Mouse (Mus musculus): ENCODE measurements around the gene Dhx35.
A peak's percentile ranks its signal among the peaks of the same experiment; 100 is the strongest.

The Dhx35 gene

GRCm38 (mm10) chr2:158803575-158803974, 9.0 kb downstream of the Dhx35 start:
- DNase-seq (ENCODE audit: low read depth): no peak

GRCm38 (mm10) chr2:158815686-158816085, 21.1 kb downstream of the Dhx35 start:
- DNase-seq (ENCODE audit: low read depth): no peak

- no peak for DNase-seq (ENCODE audit: low read depth)
These were observed 21.6 kb downstream of the Dhx35 start for GRCm38 (mm10) chr2:158816239-158816638.

DNA sequence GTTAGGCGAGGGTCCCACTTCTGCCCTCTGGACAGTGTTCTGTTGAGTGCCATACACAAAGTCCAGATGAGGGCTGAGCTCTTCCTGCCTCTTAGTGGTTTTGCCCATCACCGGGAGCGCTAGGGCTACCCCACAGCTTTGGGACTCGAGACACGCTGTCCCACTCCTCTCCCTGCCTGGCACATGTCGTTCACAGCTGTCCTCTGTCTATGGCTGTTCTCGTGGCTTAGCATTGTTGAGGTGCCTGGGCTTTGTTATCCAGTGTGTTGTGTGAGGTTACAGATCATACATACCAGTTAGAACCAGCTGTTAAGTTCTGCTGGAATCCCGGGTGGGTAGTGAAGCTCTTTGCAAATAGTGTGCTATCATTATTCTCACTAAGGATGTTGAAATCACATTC, 23.1 kb downstream of the Dhx35 start:
- DNase-seq (ENCODE audit: low read depth): no peak

DNA sequence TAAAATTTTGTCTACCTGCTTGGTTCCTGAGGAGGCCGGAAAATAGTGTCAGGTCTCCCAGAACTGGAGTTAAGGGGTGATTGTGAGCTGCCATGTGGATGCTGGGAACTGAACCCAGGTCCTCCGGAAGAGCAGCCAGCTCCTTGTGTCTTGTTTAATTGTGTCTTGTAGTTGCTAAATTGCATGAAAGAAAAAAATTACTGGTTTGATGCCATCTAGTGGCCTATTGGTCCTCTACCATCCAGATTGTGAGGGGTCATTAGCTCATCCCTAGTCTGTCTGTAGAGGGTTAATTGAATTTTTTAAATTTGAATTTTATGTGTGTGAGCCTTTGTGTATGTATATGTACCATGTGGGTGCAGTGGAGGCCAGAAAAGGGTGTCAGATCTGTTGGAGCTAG, 33.5 kb downstream of the Dhx35 start:
- no peak for DNase-seq (ENCODE audit: low read depth)

DNA sequence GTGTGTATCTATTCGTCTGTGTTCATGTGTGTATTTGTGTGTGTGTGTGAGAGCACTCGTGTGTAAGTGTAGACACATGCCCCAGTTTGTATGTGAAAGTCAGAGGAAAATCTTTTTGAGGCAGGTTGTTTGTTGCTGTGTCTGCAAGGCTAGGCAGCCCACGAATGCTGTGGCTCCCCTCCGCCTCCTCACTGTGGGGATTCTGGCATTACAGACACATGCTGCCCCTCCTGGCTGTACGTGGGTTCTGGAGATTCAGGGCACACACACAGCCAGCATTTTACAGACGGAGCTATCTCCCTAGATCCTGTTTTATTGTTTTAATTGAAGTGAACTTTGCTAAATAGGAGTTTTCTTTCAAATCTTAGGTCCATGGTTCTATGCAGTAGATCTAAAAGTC, 35.1 kb downstream of the Dhx35 start:
- DNase-seq (ENCODE audit: low read depth): no peak

DNA sequence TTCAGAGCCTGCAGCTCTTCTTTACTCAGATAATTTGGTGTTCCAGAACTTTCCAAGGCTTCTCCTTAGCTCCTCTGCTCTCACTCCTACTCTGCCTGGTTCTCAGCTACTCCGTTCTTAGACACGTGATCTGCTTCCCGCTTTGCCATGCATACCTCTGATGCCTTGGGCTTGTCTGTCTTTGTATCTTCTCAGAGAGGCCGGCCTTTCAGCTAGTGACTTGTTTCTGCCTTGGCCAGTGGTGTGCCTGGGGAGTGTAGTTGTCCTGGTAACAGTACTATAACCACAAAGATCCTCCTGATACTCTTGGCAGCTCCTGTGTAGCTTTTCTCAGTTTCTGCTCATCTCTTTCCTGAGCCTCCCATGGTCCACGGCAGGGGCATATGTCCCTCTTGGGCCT, 38.6 kb downstream of the Dhx35 start:
- DNase-seq (ENCODE audit: low read depth): no peak

DNA sequence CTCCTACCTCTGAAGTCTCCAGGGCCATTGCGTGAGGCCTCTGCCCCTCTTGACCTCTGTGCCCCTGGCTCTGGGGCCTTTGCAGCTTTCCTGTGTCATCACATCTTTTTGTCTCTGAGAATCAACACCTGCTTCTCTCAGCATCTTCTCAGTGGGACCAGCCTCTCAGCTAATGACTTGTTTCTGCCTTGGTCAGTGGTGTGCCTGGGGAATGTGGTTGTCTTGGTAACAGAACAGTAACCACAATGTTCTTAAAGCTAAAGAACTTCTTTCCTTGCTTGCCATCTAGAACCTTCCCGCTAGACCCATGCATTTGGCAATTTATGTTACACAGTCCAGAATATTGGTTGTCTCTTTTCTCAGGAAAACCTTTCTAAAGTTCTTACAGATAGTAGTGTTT, 39.0 kb downstream of the Dhx35 start:
- no peak for DNase-seq (ENCODE audit: low read depth)

- no peak for DNase-seq (ENCODE audit: low read depth)
These were observed 48.7 kb downstream of the Dhx35 start for GRCm38 (mm10) chr2:158843287-158843686.

- no peak for DNase-seq (ENCODE audit: low read depth)
These were observed 50.4 kb downstream of the Dhx35 start for GRCm38 (mm10) chr2:158845031-158845430.

- DNase-seq (ENCODE audit: low read depth): no peak
These were observed 51.6 kb downstream of the Dhx35 start for GRCm38 (mm10) chr2:158846208-158846607.

DNA sequence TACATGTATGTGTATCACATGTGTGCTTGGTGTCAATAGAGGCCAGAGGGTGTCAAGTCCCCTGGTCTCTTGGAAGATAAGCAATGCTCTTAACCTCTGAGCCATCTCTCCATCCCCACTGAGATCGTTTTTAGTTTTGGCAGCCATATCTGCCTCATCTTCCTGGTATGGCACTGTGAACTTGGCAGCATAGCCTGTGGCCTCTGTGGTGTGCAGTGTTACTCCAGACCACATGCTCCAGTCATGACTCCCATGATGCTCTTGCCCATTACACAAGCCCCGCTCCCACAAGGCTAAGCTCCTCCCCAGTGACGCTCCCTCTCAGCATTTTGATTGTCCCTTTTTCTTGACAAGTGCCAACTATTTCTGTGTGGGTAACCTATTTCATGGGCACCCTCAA, 53.4 kb downstream of the Dhx35 start:
- DNase-seq (ENCODE audit: low read depth): no peak

GRCm38 (mm10) chr2:158849416-158849815, 54.8 kb downstream of the Dhx35 start:
- DNase-seq (ENCODE audit: low read depth): no peak

GRCm38 (mm10) chr2:158852579-158852978, 58.0 kb downstream of the Dhx35 start:
- peak; percentile 49 for DNase-seq (ENCODE audit: low read depth)

- no peak for DNase-seq (ENCODE audit: low read depth)
These were observed 62.4 kb downstream of the Dhx35 start for GRCm38 (mm10) chr2:158856896-158857499.

- no peak for DNase-seq (ENCODE audit: low read depth)
These were observed 63.0 kb downstream of the Dhx35 start for GRCm38 (mm10) chr2:158857579-158857978.

DNA sequence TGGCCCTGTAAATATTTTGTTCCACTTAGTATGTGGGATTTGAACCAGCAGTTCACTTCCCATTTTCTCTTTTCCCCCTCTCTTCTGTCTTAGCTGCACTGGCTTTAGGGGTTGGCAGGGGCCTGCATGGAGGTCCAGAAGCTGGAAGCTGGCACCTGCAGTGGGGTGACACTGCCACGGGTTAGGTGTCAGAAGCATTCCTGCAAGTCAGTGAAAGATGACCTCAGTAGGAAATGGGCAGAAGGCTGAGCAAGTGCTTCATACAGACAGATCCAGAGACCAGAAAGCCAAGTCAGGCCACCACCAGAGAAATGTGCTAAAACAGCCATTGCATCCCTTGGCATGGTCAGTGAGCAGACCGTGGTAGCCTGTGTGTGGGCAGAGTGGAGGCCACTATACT, 66.5 kb downstream of the Dhx35 start:
- DNase-seq (ENCODE audit: low read depth): no peak

DNA sequence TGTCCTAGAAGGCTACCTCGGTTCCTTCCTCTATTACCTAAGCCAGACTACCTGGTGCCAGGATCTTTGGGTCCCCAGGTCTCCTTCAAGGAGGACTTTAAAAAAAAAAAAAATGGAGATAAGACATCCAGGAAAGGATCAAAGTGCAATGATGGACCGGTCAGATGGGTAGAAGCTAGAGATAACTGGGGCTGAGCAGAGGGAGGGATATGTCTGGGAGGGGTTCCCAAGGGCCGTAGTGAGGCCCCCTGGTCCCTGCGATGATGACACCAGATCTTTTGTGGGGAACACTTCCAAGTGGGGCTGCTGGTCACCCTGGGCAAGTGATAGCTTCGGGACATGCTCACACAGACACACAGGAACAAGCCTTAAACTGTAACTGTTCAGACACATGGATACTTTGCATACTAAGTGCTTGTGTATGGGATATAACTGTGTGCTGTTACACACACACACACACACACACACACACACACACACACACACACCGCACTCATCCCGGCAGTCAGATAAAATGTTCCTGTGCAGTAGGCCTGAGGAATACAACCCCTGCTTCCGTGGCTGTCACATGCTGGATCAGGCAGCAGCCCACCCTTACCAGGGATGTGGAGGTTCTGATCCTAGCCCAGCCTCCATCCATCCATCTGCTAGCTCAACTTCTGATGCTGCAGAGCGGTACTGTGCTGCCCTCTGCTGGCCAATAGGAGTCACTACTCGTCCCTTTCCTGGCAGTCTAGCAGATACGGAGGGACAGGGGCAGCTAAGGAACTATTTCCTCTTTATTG, 68.9 kb downstream of the Dhx35 start:
- DNase-seq (ENCODE audit: low read depth): peak; percentile 77

- DNase-seq (ENCODE audit: low read depth): no peak
These were observed 69.5 kb downstream of the Dhx35 start for GRCm38 (mm10) chr2:158864126-158864458.

DNA sequence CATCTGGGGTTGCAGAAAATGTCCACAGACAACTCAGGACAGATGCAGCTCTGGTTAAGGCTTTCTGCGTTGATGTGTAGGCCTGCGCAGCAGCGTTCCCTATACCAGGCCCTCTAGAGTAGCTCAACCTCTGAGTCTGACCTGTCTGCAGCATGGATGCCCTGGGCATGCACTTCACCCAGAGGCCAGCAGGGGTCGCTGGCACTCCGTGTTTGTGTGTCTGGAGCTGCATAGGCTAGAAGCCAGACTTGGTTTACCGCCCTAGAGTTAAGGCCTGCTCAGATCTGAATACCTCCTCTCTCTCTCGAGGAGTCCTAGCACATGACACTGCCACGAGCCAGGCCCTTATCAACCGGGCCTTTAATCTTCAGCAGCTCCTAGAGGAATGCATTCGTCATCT, 70.8 kb downstream of the Dhx35 start:
- peak; percentile 74 for DNase-seq (ENCODE audit: low read depth)

- peak; percentile 33 for DNase-seq (ENCODE audit: low read depth)
These were observed 92.0 kb downstream of the Dhx35 start for GRCm38 (mm10) chr2:158886571-158886970.

GRCm38 (mm10) chr2:158888531-158888930, 93.9 kb downstream of the Dhx35 start:
- DNase-seq (ENCODE audit: low read depth): no peak

DNA sequence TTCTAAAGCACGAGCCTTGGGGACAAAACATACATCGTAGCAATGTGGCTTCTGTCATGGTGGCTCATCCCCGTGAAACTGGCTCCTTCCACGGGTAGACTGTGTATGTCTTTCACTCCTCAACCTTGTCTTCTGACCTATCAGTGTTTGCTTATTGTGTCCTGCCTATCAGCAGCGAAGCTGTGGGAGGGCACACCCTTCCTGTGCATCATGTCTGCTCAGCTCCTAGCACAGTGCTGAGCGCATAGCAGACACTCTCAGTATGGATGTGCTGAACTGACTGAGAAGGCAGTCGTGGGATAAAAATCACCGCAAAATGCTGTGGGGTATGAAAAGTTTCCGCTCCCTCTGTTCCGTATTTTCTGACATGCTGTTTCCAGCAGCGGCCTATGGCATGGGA, 94.6 kb downstream of the Dhx35 start:
- DNase-seq (ENCODE audit: low read depth): no peak

DNA sequence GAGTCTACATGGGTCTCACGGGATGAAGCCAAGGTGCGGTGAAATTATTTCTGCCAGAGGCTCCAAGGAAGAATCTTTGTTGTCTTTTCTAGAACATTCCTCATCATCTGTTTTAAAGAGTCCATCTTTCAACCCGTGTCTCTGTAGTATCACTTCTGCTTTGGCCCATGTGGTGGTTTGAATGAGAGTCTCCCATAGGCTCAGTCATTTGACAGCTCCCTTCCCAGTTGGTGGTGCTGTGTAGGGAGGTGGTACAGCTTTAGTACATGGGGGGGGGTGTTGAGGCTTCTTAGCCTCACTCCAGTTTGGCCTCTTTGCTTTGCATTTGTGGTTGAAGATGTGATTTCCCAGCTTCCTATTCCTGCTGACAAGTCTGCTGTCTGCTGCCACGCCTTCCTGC, 96.7 kb downstream of the Dhx35 start:
- DNase-seq (ENCODE audit: low read depth): no peak

All from naive thymus-derived CD4-positive, alpha-beta T cell, adult 2 months (primary cell).